6 mouse cellular contexts compared by ENCODE assay signal in the genomic region with DNA sequence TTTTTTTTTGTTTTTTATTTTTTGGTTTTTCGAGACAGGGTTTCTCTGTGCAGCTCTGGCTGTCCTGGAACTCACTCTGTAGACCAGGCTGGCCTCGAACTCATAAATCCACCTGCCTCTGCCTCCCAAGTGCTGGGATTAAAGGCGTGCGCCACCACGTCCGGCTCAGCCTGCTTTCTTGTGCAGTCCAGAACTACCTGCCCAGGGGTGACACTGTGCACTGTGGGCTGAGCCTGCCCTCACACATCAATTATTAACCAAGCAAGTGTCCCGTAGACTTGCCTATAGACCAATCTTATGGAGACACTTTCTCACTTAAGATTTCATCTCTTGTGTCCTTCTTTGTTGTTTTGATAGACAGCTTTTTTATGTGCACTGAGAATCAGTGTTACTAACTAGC. TPM values are rescaled to one million over a fixed set of nuclear protein-coding genes. Genes with fewer than 3 reads are reported as not detected.
DNase-seq lines count a peak whose midpoint lies in the region; ATAC-seq and TF ChIP-seq lines count a peak whose summit lies in the region.
"Not testable (repeated sequence)": the region's sequence is repeated elsewhere in the genome, so short reads cannot be mapped to it uniquely, and the experiment has no call there.

No protein-coding gene starts in this region.

- WGBS in bone marrow, adult 2 months, result 75% methylated on average over 7 of the region's 7 CpGs
- WGBS in intestine, embryonic 16.5 days, result 63% methylated on average over 7 of the region's 7 CpGs
- 45% methylated on average over 7 of the region's 7 CpGs for WGBS in kidney, adult 2 months
- WGBS in liver, adult 2 months, result 31% methylated on average over 7 of the region's 7 CpGs
- WGBS in stomach, embryonic 15.5 days, result 75% methylated on average over 7 of the region's 7 CpGs

- not testable (repeated sequence) for H3K4me2 ChIP-seq in intestine, embryonic 16.5 days (ENCODE audit: low read depth, low read length); stomach, embryonic 15.5 days

- not testable (repeated sequence) for H3K9ac ChIP-seq in intestine, embryonic 16.5 days (ENCODE audit: low read depth, low read length); liver, adult 2 months (ENCODE audit: low read depth, low read length); stomach, embryonic 15.5 days

- H3K4me1 ChIP-seq in bone marrow, adult 2 months (ENCODE audit: control insufficient read depth, insufficient read depth, low read length); stomach, embryonic 15.5 days: not testable (repeated sequence)
- peaks cover 17% of the 10 kb centered on the region; the same call in 1 of the 2 replicates for H3K4me1 ChIP-seq in intestine, embryonic 16.5 days (ENCODE audit: control insufficient read depth, insufficient read depth, low read length)
- H3K4me1 ChIP-seq in kidney, adult 2 months (ENCODE audit: control insufficient read depth, insufficient read depth, low read length), result peaks cover 16% of the 10 kb centered on the region; the same call in 1 of the 2 replicates
- H3K4me1 ChIP-seq in liver, adult 2 months (ENCODE audit: control insufficient read depth, insufficient read depth, low read length), result peaks cover 35% of the 10 kb centered on the region

- H3K79me2 ChIP-seq in liver, adult 2 months (ENCODE audit: control insufficient read depth, insufficient read depth, low read length), result peaks cover 45% of the 10 kb centered on the region; the same call in 1 of the 2 replicates

- H3K36me3 ChIP-seq in intestine, embryonic 16.5 days (ENCODE audit: control insufficient read depth, insufficient read depth, low read length); kidney, adult 2 months (ENCODE audit: control insufficient read depth, insufficient read depth, low read length); liver, adult 2 months (ENCODE audit: control insufficient read depth, insufficient read depth, low read length); stomach, embryonic 15.5 days: not testable (repeated sequence)

- peak; percentile 65 for DNase-seq in kidney, adult 2 months
- peak; percentile 48 for DNase-seq in kidney, postnatal 14 days
- peak; percentile 58 for DNase-seq in liver, adult 2 months (ENCODE audit: extremely low read depth, low read depth, low spot score)

- H3K27ac ChIP-seq in bone marrow, adult 2 months (ENCODE audit: control insufficient read depth, insufficient read depth, low read depth, low read length, poor library complexity); intestine, embryonic 16.5 days (ENCODE audit: low read length); kidney, adult 2 months (ENCODE audit: insufficient read depth, low read depth, low read length); liver, adult 2 months (replicated peaks; ENCODE audit: insufficient read depth, low read depth, low read length); stomach, embryonic 15.5 days: not testable (repeated sequence)

- peak overlapping the region; percentile 31 for H3K4me3 ChIP-seq in bone marrow, adult 2 months (replicated peaks; ENCODE audit: control insufficient read depth, low read depth, low read length)
- H3K4me3 ChIP-seq in intestine, embryonic 16.5 days (ENCODE audit: low read length); kidney, adult 2 months (ENCODE audit: insufficient read depth, low read depth, low read length); liver, adult 2 months (ENCODE audit: insufficient read depth, low read depth, low read length); stomach, embryonic 15.5 days (replicated peaks): not testable (repeated sequence)

- TF ChIP-seq POLR2A in bone marrow, adult 2 months (IDR thresholded peaks at IDR 0.05; ENCODE audit: borderline replicate concordance, control insufficient read depth, low read depth, low read length); kidney, adult 2 months (IDR thresholded peaks at IDR 0.05; ENCODE audit: low read depth, low read length); liver, adult 2 months (IDR thresholded peaks at IDR 0.05; ENCODE audit: extremely low read depth, insufficient read depth, low read length): not testable (repeated sequence)

- not testable (repeated sequence) for H3K9me3 ChIP-seq in intestine, embryonic 16.5 days (ENCODE audit: control insufficient read depth, low read length); stomach, embryonic 15.5 days

- TF ChIP-seq CTCF in bone marrow, adult 2 months (IDR thresholded peaks at IDR 0.05; ENCODE audit: control insufficient read depth, insufficient read depth, low read length); kidney, adult 2 months (conservative IDR thresholded peaks at IDR 0.05; ENCODE audit: insufficient read depth, insufficient read length, low read depth, low read length); liver, adult 2 months (IDR thresholded peaks at IDR 0.05; ENCODE audit: low read depth, low read length): not testable (repeated sequence)

- peak; percentile 82 for ATAC-seq in intestine, embryonic 16.5 days
- ATAC-seq in stomach, embryonic 15.5 days (ENCODE audit: insufficient read depth, low FRiP score, low read depth), result peak; percentile 68; the same call in 1 of the 2 replicates

- not testable (repeated sequence) for H3K27me3 ChIP-seq in intestine, embryonic 16.5 days (replicated peaks; ENCODE audit: control insufficient read depth, insufficient read depth, low read length); kidney, adult 2 months (replicated peaks; ENCODE audit: control insufficient read depth, insufficient read depth, low read length); liver, adult 2 months (ENCODE audit: control insufficient read depth, insufficient read depth, low read length); stomach, embryonic 15.5 days (replicated peaks)

RNA-seq across cellular contexts. Expression of gene Traf4, which starts 30.1 kb away (rescaled TPM):
- polyA plus RNA-seq in bone marrow, adult 2 months (2011; ENCODE audit: insufficient read depth, insufficient read length, low replicate concordance, missing spikeins), result 20.6 and 30.0 TPM in 2 replicates
- polyA plus RNA-seq in intestine, embryonic 16.5 days (2015; fragmentation: Nextera tagmentation; extraction: Ambion mirVana), result 73.9 and 79.8 TPM in 2 replicates
- polyA plus RNA-seq in kidney, adult 2 months (2012; rRNA removed), result 108 and 126 TPM in 2 replicates
- 8.8 and 11.1 TPM in 2 replicates for total RNA-seq in liver, adult 2 months (2014; rRNA removed)
- polyA plus RNA-seq in liver, adult 2 months (2012; rRNA removed), result 69.0 and 73.5 TPM in 2 replicates
- polyA plus RNA-seq in stomach, embryonic 15.5 days (2015; fragmentation: Nextera tagmentation; extraction: Ambion mirVana), result 57.3 and 67.4 TPM in 2 replicates

RNA-seq across cellular contexts. Expression of gene Fam222b, which starts 40.9 kb away (rescaled TPM):
- 5.3 and 12.3 TPM in 2 replicates for polyA plus RNA-seq in bone marrow, adult 2 months (2011; ENCODE audit: insufficient read depth, insufficient read length, low replicate concordance, missing spikeins)
- polyA plus RNA-seq in intestine, embryonic 16.5 days (2015; fragmentation: Nextera tagmentation; extraction: Ambion mirVana), result 14.2 and 16.1 TPM in 2 replicates
- polyA plus RNA-seq in kidney, adult 2 months (2012; rRNA removed), result 13.4 and 14.7 TPM in 2 replicates
- 2.5 and 3.4 TPM in 2 replicates for total RNA-seq in liver, adult 2 months (2014; rRNA removed)
- 12.5 and 13.6 TPM in 2 replicates for polyA plus RNA-seq in liver, adult 2 months (2012; rRNA removed)
- polyA plus RNA-seq in stomach, embryonic 15.5 days (2015; fragmentation: Nextera tagmentation; extraction: Ambion mirVana), result 10.2 and 10.6 TPM in 2 replicates

RNA-seq across cellular contexts. Expression of gene Nek8, which starts 41.2 kb away (rescaled TPM):
- 10.4 and 17.8 TPM in 2 replicates for polyA plus RNA-seq in bone marrow, adult 2 months (2011; ENCODE audit: insufficient read depth, insufficient read length, low replicate concordance, missing spikeins)
- 14.9 and 17.1 TPM in 2 replicates for polyA plus RNA-seq in intestine, embryonic 16.5 days (2015; fragmentation: Nextera tagmentation; extraction: Ambion mirVana)
- polyA plus RNA-seq in kidney, adult 2 months (2012; rRNA removed), result 18.3 and 24.6 TPM in 2 replicates
- 4.1 and 5.2 TPM in 2 replicates for total RNA-seq in liver, adult 2 months (2014; rRNA removed)
- 5.2 and 7.2 TPM in 2 replicates for polyA plus RNA-seq in liver, adult 2 months (2012; rRNA removed)
- 15.4 and 18.2 TPM in 2 replicates for polyA plus RNA-seq in stomach, embryonic 15.5 days (2015; fragmentation: Nextera tagmentation; extraction: Ambion mirVana)

RNA-seq across cellular contexts. Expression of gene Tlcd1, which starts 41.2 kb away (rescaled TPM):
- 48.0 and 66.6 TPM in 2 replicates for polyA plus RNA-seq in bone marrow, adult 2 months (2011; ENCODE audit: insufficient read depth, insufficient read length, low replicate concordance, missing spikeins)
- polyA plus RNA-seq in intestine, embryonic 16.5 days (2015; fragmentation: Nextera tagmentation; extraction: Ambion mirVana), result 39.5 and 44.2 TPM in 2 replicates
- polyA plus RNA-seq in kidney, adult 2 months (2012; rRNA removed), result 78.2 and 144 TPM in 2 replicates
- 44.8 and 50.7 TPM in 2 replicates for total RNA-seq in liver, adult 2 months (2014; rRNA removed)
- polyA plus RNA-seq in liver, adult 2 months (2012; rRNA removed), result 46.6 and 61.5 TPM in 2 replicates
- 29.8 and 30.8 TPM in 2 replicates for polyA plus RNA-seq in stomach, embryonic 15.5 days (2015; fragmentation: Nextera tagmentation; extraction: Ambion mirVana)

RNA-seq across cellular contexts. Expression of gene Rpl23a, which starts 48.1 kb away (rescaled TPM):
- polyA plus RNA-seq in bone marrow, adult 2 months (2011; ENCODE audit: insufficient read depth, insufficient read length, low replicate concordance, missing spikeins), result 181 and 299 TPM in 2 replicates
- 1,166 and 1,241 TPM in 2 replicates for polyA plus RNA-seq in intestine, embryonic 16.5 days (2015; fragmentation: Nextera tagmentation; extraction: Ambion mirVana)
- 153 and 278 TPM in 2 replicates for polyA plus RNA-seq in kidney, adult 2 months (2012; rRNA removed)
- 318 and 352 TPM in 2 replicates for total RNA-seq in liver, adult 2 months (2014; rRNA removed)
- 88.5 and 110 TPM in 2 replicates for polyA plus RNA-seq in liver, adult 2 months (2012; rRNA removed)
- polyA plus RNA-seq in stomach, embryonic 15.5 days (2015; fragmentation: Nextera tagmentation; extraction: Ambion mirVana), result 1,236 and 1,312 TPM in 2 replicates
